Mouse (Mus musculus): ENCODE data around the gene Gm11084.
"Not testable (repeated sequence)": the region's sequence is repeated elsewhere in the genome, so short reads cannot be mapped to it uniquely, and the experiment has no call there.

The Gm11084 gene

DNA sequence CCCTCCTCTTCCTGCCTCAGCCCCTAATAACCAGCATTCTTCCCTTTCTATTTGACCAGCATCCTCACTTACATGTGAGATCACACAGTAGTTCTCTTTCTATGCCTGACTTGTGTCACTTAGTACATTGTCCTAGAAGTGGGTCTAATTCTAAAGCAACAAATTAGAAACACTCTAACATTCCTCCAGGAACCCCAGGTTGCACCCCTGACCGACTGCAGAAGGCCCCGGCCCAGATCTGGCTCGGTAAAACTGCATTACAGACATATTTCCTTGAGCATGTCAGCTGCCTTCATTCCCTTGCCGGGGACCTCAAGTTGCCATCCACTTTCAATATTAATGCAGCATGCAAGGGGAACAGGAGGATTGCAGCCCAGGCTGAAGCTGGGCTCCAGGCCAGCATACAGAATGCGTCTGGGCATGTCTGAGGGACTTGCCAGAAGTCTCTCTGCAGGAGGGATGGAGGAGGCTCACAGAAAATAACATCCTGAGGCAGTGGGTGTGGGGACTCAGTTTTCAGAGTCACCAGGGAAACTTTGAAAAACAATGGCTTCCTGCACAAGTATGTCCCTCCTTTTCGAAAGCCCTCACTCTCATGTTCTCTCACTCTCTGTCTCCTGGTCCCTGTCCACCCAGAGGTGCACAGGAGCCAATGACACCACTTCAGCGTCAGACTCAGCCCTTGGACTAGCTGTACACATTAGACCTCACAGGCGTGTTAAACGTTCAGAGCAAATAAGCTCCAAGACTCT, 9.0 kb upstream of the Gm11084 start:
- peak; percentile 95 for DNase-seq (ENCODE audit: low read depth)

DNA sequence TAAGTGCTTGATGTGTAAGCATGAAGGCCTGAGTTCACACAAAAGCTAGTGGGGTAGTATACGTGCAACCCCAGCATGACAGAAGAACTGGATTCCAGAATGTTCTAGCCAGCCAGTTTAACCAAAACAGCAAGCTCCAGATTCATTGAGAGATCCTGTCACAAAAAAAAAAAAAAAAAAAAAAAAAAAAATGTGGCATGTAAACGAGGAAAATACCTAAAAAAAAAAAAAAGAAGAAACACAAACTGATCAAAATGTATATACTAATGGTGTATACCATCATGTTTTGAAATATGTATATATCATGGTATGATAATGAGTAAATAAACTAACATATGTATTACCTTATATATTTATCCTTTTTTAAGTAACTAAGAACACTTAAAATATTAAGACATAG, 7.6 kb upstream of the Gm11084 start:
- no peak for DNase-seq (ENCODE audit: low read depth)

DNA sequence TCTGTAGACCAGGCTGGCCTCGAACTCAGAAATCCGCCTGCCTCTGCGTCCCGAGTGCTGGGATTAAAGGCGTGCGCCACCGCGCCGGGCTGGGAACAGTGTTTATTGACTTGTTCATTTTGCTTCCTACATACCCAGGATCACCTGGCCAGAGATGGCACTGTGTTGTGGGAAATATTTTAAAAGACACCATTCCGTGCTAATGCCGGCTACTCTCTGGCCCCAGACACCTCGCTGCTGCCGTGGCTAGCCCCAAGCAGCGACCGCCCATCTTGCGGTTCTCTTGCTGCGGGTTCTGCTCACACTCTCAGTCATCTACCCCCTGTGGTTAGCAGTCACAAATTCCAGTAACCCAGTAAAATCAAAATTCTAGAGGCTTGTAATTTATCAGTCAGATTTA, 6.0 kb upstream of the Gm11084 start:
- no peak for DNase-seq (ENCODE audit: low read depth)

DNA sequence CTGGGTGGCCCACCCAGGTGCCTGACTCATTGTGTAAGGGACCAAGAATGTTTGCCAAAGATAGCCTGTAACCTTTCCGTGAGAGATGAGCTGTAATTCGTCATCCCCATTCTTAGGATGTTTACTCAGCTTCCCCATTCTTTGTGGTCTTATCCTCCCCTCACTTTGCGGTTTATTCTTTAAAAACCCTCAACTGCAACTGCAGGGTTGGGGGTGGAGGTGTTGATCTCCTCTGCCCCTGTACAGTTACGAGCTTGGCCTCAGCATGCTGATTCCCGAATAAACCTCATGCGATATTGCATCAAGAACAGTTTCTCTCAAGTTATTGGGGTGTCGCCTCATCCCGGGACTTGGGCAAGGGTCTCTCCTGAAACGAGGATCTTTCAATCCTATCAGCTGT, 2.4 kb upstream of the Gm11084 start:
- not testable (repeated sequence) for DNase-seq (ENCODE audit: low read depth)

DNA sequence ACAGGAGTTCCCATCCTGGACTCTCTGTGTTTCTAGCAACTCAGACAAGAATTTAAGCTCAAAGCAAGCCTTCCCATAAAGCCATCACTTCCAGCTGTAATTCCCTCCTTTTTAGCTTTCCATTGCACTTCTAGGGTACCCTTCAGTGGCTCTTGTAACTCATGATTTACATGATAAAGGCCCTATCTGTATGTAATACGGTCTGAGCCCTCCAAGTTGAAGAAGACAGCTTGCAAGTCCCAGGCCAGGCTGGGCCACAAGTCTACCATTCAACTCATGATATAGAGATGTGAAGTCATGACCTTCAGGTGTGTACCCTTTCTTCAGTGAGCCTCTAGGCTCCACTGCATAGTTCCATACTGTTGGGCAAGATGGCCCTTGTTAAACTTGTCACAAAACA, 1.0 kb downstream of the Gm11084 start:
- no peak for DNase-seq (ENCODE audit: low read depth)

DNA sequence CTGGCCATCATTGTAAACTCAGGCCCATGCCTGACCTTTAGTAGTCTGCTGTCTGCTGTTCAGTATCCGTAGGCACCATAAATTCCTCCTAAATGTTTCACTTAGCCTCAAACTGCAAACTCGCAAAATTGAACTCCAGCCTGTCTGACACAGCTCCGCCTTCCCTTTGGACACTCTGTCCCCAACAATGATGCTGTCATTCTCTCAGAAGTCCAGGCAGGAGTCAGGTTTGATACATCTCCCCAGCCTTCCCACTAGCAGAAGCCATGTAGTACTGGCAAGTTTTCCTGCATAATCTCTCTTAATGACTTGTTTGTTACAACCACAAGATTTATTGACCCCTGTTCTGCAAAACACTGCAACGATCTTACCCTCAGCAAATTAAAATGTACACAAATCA, 1.7 kb downstream of the Gm11084 start:
- no peak for DNase-seq (ENCODE audit: low read depth)

DNA sequence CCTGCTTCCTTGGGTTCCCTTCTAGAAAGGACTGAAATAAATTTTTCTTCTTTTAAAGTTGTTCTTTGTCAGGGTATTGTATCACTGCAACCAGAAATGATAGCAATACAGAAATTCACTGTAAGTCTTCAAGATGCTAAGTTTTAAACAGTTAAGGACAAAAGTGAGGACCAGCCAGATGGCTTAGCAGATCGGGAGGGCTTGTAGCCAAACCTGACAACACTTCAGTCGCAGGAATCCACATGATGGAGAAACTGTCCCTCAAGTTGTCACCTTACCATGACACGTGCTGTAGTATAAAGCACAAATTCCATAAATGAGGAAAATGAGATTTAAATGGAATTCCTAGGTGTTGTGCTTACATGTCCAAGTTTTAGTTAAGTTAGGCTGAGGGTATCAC, 3.3 kb downstream of the Gm11084 start:
- no peak for DNase-seq (ENCODE audit: low read depth)

DNA sequence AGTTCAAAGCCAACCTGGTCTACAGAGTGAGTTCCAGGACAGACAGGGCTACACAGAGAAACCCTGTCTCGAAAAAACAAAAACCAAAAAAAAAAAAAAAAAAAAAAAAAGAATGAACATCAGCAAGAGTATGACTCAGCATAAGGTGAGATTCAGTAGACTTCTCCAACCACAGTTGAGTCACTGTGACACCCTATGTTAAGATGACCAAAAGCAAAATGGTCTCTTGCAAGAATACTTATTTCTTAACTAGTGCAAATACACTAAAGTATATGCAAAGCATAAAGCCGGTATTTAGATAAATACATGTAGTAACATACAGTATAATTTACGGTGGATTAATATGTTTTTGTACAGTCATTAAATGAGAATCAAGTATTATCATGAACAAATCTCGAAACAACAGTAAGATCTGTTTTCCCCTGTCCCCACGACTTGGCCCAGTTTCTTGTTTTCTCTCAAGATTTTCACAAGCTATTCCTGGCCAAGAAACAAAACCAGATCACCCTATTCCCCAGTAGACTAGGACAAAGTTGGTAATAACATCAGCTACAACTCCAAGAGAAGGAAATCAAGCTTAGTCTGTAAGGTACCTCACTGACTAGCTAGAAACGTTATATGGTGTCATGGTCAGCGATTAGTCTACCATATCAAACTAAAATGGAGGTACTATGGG, 4.3 kb downstream of the Gm11084 start:
- DNase-seq (ENCODE audit: low read depth): no peak

DNA sequence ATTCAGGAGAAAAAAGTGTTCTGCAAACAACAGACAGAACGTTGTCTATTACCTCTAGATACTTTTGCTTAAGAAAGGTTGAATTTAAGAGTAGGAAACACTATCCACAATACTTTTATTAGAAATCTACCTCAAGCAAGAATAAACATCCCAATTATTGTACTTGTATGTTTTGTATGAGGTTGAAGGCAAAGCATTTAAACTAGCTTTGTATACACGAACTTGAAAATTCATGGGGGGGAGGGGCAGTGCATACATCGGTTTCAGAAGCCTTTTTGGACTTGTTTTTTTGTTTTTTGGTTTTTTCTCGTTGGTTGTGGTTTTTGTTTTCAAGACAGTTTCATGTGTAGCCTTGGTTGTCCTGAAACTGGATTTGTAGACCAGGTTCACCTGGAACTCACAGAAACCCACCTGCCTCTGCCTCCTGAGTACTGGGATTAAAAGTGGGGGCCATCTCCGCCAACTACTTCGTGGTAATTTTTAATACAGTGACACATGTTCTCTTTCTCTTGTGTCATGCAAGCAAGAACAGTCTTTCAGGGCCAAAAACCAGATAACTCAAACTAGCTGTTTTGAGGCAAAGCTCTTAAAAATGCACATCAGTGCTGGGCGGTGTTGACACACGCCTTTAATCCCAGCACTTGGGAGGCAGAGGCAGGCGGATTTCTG, 4.9 kb downstream of the Gm11084 start:
- DNase-seq (ENCODE audit: low read depth): no peak

DNA sequence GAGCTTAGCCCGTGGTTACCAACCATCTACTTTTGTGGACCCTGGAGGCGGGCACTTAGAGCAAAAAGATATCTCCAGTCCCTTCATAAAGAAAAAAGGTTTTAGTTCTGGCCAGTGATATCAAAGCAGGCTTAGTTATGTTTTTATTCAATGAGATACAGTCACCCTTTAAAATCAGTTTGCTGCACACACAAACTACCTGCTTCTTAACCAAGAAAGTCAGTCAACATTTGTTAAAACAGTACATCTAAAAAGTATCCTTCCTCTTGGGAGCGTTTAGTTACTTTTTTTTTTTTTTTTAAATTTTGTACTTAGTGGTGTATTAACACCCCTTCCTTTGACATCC, 5.5 kb downstream of the Gm11084 start:
- no peak for DNase-seq (ENCODE audit: low read depth)

DNA sequence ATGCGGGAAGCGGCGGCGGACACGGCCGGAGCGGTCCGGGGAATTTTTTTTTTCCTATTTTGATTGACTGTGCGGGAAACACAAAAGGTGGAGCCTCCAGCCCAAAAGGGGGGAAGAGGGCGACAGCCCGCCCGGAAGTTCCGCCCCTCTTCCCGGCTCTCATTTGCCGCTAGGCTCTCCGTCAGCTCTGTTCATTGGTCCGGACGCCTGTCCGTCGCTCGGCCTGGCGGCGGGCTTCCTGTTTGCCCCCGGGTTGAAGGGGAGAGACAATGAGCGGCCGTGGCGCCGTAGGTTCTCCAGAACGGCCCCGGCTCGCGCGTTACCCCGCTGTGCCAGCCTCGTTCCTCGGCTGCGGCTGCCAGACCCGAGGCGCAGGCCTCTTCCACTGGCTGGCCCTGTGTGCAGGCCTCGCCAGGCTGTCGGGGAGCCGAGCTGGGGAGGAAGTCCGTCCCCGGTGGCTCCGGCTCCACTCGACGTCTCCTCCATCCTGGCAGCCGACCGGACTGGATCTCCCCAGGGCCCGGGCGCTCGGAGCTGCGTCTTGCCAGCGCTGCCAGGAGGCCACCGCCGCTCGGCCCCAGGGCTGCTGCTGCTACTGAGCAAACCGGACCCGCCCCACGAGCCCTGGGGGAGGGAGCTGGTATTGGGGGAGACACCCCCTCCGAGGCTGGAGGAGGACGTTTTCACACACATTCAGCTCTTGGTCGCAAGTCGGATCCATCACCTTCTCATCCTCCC, 6.0 kb downstream of the Gm11084 start, which contains the start of gene Sp3:
Gene Sp3, minus strand, starts transcription at position 110 of the 738 bp plus-strand sequence.
- DNase-seq (ENCODE audit: low read depth): peak; percentile 93

DNA sequence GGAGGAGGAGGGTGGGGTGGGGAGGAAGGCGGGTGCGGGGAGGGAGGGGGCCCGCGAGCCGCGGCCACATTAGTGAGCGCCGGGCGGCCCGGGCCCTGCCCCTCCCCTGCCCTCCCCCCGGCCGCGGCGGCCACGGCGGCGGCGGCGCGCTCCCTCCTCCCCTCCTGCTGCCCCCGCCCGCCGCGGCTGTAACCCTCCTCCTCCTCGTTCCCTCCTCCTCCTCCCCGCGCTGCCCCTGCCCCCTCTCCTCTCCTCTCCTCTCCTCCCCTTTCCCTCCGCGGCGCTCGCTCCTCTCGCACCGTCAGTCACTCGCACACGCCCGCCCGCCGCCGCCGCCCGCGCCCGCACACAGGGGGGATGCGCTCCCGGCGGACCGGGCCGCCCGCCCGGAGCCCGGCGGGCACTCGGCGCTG, 6.9 kb downstream of the Gm11084 start:
- peak; percentile 30 for DNase-seq (ENCODE audit: low read depth)

DNA sequence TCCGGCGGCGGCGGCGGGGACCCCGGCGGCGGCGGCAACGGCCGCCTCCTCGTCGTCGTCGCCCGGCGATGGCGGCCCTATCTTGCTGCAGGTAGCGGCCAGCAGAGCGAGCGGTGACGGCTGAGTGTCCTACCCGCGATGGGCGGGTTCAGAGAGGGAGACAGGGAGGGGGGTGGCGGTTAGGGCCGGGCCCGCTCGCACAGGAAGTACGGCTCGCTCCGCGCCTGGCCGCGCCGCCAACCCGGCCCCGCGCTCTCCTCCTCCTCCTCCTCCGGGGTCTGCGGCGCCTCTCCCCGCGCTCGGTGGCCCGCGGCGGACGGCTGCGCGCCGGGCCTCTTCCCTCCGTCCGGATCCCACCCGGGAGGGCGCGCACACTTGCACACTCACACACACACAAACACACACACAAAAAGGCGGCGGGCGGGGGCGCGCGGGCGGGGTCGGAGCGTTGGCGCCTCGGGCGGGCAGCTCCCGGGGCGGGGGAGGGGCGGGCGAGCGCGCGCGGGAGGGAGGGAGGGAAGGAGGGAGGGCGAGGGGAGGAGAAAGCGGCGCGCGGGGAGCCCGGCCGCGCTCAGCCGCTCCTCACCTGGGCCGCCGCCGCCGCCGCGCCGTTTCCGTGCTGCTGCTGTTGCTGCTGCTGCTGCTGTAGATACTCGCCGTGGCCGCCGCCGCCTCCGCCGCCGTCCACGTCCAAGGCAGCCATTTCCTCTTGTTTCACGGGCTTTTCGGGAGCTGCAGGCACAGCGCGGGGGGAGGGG, 7.4 kb downstream of the Gm11084 start:
- DNase-seq (ENCODE audit: low read depth): no peak

DNA sequence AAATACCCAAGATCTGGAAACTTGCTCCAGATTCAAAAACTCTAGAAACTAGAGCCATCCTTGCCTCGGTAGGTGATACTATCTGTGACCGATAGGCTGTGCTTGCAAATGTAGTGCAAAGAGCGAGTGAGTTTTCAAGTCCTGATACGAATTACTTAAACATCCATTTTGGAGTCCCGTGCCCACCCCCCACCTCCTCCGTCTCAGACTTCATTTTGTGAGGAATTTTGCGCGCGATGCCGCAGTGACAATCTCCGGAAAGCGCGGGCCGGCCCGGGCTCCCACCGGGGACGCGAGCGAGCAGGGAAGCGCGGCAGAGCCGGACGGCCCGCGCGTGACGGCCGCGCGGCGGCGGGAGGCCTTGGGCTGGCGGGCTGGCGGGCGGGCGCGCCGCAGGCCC, 8.0 kb downstream of the Gm11084 start:
- DNase-seq (ENCODE audit: low read depth): no peak

DNA sequence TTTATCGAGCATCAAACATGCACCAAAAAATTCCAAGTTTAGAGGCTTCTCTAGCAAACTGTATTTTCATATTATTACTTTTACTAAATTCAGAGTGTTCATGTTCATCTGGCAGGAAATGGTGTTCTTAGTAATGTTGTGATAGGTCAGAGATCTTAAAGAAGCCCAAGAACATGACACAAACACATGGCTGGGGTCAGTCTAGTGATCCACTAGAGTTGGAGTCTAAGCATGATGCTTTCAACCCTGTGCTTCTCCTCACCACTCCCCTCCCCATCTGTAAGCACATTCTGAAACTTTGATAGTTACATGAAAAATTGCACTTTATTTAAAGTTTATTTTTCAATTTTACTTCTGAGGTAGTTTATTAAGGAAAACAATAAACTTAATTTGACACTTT, 9.2 kb downstream of the Gm11084 start:
- DNase-seq (ENCODE audit: low read depth): no peak

DNA sequence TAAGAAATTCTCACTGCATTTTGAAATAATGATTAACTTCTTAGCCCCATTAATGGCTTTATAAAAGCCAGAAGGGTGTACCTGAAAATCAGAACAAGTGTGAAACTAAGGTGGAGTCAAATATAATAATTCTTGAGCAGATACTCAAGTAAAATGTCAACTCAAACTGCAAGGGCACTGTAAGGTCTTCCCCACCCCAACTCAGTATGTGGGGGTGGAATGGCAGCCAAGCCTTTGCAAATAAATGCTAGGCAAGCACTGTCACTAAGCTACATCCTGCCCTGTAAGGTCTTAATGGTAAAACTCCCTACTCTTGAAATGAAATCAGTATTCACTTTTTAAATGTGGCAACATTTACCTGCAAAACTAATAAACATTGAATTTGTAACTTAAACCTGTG, 10.5 kb downstream of the Gm11084 start:
- DNase-seq (ENCODE audit: low read depth): no peak

DNA sequence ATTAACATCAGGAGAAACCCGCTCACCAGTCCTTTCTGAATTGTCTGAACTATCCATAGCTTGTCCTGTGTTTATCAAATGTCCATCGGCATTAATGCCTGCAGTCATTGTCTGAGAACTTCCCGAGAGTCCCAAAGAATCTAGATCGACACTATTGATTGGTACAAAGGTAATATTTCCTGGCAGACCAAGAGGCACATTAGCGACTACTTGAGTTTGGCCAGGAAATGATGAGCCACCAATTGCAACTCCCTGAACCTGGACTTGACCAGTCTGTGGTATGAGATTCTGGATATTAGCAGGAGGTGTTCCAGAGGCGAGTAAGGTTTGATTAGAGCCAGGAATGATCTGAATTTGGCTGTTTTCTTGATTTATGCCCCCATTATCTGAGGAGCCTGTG, 15.7 kb downstream of the Gm11084 start:
- DNase-seq (ENCODE audit: low read depth): no peak

DNA sequence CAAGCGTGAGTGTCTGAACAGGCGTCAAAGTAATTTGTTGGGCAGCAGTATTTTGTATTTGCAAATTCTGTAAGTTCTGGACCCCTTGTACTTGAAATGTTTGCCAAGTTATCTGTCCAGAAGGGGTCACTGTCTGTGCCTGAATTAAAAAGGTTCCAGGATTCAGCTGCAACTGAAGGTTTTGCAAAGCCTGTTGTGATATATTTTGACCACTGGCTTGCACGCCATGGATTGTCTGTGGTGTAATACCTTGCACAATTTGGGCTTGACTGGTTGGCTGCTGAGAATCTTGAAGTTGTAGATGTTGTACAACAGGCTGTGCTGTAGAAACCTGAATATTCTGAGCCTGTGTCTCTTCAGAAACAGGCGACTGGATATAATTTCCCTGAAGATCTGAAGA, 16.2 kb downstream of the Gm11084 start:
- no peak for DNase-seq (ENCODE audit: low read depth)

DNA sequence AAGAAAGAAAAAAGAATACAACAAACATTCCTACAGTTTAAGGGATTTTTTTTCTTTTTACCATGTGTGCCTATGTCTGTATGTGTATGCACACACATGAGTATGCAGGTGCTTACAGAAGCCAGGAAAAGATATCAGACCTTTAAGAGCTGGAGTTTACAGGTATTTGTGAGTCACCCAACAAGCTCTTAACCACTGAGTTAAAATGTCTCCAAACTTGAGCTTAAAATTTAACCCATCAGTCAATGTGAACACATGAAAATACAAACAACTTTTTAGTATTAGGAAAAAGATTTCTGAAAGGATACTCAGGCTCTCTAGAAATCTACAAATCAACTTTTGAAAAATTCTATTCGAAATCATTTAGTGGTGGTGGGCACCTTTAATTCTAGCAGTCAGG, 18.0 kb downstream of the Gm11084 start:
- no peak for DNase-seq (ENCODE audit: low read depth)

DNA sequence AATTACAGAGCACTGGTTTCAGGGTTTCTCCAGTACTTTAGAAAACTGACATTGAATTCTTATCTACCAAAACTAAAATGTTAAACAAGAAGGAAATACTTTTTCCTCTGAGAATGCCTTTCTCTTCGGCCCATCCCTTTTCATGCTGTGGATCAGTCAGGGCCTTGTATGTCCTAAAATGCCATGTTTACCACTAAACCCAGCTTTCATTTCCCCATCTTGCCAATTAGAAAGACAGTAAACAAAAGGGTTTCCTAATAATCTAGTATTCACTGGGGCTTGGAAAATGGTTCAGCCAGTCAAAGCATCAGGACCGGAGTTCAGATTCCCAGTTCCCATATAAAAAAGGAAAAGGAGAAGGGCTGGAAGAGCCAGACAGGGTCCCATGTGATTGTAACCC, 21.1 kb downstream of the Gm11084 start:
- DNase-seq (ENCODE audit: low read depth): no peak

DNA sequence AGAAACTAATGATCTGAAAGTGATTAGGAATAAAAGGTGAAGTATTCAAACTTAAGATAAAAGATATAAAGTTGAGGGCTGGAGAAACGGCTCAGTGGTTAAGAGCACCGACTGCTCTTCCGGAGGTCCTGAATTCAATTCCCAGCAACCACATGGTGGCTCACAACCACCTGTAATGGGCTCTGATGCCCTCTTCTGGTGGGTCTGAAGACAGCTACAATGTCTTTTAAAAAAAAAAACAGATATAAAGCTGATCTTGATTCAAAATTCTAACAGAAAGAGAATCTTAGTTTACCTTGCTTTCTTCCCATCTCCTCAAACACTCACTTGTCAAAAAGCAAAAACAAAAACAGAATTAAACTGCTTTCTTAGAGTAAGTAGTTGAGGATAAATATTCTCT, 30.1 kb downstream of the Gm11084 start:
- DNase-seq (ENCODE audit: low read depth): no peak

DNA sequence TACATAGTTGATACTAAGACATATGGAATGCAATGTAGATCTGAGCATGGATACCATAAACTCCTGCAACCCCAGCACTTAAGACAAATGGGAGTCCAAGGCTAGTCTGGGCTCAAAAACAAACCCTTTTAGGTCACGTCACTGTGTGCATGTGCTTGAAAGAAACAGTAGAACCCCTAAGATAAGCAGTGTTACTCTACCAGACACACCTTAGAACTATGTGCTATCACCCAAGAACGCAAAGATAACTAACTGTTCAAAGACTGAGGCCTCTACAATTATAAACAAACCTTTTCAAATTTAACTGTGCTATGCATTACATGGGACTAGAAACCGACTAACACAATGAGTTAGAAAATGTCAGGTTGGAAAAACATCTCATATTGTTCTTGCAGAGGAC, 33.5 kb downstream of the Gm11084 start:
- DNase-seq (ENCODE audit: low read depth): no peak
